Mouse (Mus musculus) neural tube, embryonic 14.5 days (tissue): ENCODE measurements around the gene Slc7a6os. TPM values are rescaled to one million over a fixed set of nuclear protein-coding genes. Genes with fewer than 3 reads are reported as not detected.
A peak's percentile ranks its signal among the peaks of the same experiment; 100 is the strongest.

Source experiments
- ATAC-seq: fragments of 200-750 bp; cut with Nextera tagmentation; 2 replicates; pipeline ENCODE4 v1.8.0; 2017; ENCODE audit warnings: low read depth, mild to moderate bottlenecking, moderate TSS enrichment, moderate library complexity
- H3K27ac ChIP-seq: fragments of 300-500 bp; sonication (generic); 2 replicates; pipeline ENCODE4 v1.5.1; 2014; ENCODE audit warnings: low read depth, mild to moderate bottlenecking, control low read depth, low read length, moderate library complexity, mixed read lengths
- H3K27me3 ChIP-seq: fragments of 300-500 bp; sonication (generic); 2 replicates; pipeline ENCODE4 v1.6.1; 2014; ENCODE audit warnings: low read length; ENCODE audit not compliant: control insufficient read depth, insufficient read depth
- H3K36me3 ChIP-seq: fragments of 300-500 bp; sonication (generic); 2 replicates; pipeline ENCODE4 v1.6.1; 2014; ENCODE audit warnings: low read length, mixed read lengths; ENCODE audit not compliant: control insufficient read depth, insufficient read depth
- H3K4me1 ChIP-seq: fragments of 300-500 bp; sonication (generic); 2 replicates; pipeline ENCODE4 v1.6.1; 2014; ENCODE audit warnings: low read length; ENCODE audit not compliant: control insufficient read depth, insufficient read depth
- H3K4me2 ChIP-seq: fragments of 300-500 bp; sonication (generic); 2 replicates; pipeline ENCODE4 v1.6.1; 2014; ENCODE audit warnings: mild to moderate bottlenecking, low read depth, low read length, control low read depth
- H3K4me3 ChIP-seq: fragments of 300-500 bp; sonication (generic); 2 replicates; pipeline ENCODE4 v1.5.1; 2014; ENCODE audit warnings: low read depth, low read length, control low read depth, mixed read lengths
- H3K9ac ChIP-seq: fragments of 300-500 bp; sonication (generic); replicated peaks from 2 replicates; pipeline ENCODE4 v1.6.1; 2014; ENCODE audit warnings: low read depth, mild to moderate bottlenecking, control low read depth, low read length, mixed read lengths
- H3K9me3 ChIP-seq: fragments of 300-500 bp; sonication (generic); 2 replicates; pipeline ENCODE4 v1.6.1; 2016; ENCODE audit warnings: low read length; ENCODE audit not compliant: control insufficient read depth
- WGBS: fragments of 180-500 bp; shearing (Covaris S2); extraction: QIAGEN DNeasy Blood & Tissue Kit; methylation state at CpG from one replicate; pipeline ENCODE4 v1.1.7; 2014; 5-methylcytosine and 5-hydroxymethylcytosine counted together
- polyA plus RNA-seq: library from polyadenylated mRNA; unstranded; fragments of >200 nt; fragmentation: Nextera tagmentation; extraction: Ambion mirVana; gene quantifications from 2 replicates; pipeline ENCODE4 v1.2.1, GENCODE M21; 2014

Slc7a6os gene
- polyA plus RNA-seq, 1 experiment from 2014 or later = 38.7 TPM

DNA sequence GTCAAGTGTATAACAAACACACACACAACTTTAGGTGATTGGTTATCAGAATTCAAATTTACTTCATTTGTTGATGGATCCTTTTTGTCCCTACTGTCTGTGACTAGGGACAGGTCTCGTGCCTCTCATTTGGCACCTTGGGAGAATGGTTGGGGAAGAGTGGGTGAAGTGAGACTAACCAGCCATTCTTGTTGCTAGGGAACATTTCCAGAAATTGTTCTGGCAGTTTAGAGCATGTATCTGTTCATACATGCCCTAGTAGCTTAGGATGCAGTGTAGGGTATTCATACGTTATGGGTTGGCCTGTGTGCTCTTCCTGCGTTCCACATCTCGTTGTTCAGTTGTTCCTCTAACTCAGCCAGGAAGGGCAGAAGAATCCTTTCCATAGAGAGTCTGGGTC lies 21.6 kb downstream of the Slc7a6os start:
- Histone ChIP-seq H3K4me1 (no peaks in the 10 kb centered on the region), H3K9ac (no peak overlapping the region), H3K27ac (no peak overlapping the region), H3K4me2 (no peak overlapping the region), H3K27me3 (no peaks in the 10 kb centered on the region), H3K36me3 (peaks cover 21% of the 10 kb centered on the region), H3K4me3 (no peak overlapping the region), H3K9me3 (no peaks in the 10 kb centered on the region)
- WGBS = 97% methylated on average over 4 of the region's 4 CpGs
- no peak for ATAC-seq

DNA sequence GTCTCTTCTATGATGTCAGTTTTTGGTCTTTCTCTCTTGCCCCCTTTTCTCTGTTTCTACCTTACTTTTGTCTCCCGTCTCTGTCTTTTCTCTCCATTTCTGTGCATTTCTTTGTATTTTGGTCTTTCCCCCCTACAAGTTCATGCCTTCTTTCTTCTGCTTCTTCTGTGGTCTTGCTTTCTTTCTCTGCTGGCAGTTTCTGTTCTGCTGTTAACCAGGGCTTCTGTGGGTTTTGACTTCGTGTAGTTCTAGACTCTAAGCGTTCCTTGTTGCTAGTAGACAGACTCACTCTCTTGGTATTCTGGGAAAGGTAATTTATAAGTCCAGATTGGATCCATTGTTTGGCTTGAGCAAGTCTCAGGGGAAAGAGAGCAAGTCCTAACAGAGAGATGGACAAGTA lies 24.3 kb downstream of the Slc7a6os start:
- no peak overlapping the region for H3K27ac ChIP-seq
- WGBS = 96% methylated on average over 3 of the region's 3 CpGs
- ATAC-seq = no peak

DNA sequence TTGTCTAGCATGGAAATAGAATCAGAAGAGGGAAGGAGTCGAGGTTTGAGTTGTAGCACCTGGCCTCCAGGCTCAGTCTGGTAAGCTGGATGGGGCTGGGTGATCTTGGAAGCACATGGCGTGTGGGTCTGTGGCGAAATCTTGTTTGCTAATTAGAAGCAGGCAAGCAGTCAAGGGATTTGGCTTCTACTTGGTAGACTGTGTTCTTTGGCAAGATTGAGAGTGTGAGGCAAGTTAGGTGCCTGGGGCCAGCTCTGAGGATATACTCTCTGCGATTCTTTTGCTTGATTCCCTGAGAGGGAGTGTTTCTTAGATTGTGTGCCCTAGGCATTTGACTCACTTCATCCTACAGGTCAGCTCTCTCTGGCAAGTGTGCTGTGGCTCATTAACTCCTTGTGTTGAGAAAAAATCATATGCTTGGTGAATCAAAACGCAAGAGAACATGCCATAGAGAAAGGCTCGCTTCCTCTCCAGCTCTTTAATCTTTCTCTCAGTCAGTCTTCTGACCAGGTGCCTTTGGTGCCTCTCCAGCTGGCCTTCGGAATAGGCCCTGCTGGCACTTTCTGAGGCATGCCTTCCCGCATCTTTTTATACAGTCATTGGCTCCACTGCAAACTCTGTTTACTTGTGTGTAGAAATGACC lies 25.0 kb downstream of the Slc7a6os start:
- H3K4me2 ChIP-seq = no peak overlapping the region
- 91% methylated on average over 8 of the region's 8 CpGs for WGBS
- H3K4me3 ChIP-seq = no peak overlapping the region
- no peak overlapping the region for H3K9ac ChIP-seq
- H3K4me1 ChIP-seq = no peaks in the 10 kb centered on the region
- no peak for ATAC-seq
- no peaks in the 10 kb centered on the region for H3K9me3 ChIP-seq
- peaks cover 5% of the 10 kb centered on the region for H3K36me3 ChIP-seq
- no peaks in the 10 kb centered on the region for H3K27me3 ChIP-seq
- H3K27ac ChIP-seq = no peak overlapping the region

More for the DNA sequence above, 24.3 kb downstream of the Slc7a6os start:
- Histone ChIP-seq H3K4me1 (no peaks in the 10 kb centered on the region), H3K4me2 (no peak overlapping the region), H3K4me3 (no peak overlapping the region), H3K9me3 (no peaks in the 10 kb centered on the region), H3K27me3 (no peaks in the 10 kb centered on the region), H3K36me3 (peaks cover 9% of the 10 kb centered on the region), H3K9ac (no peak overlapping the region)

DNA sequence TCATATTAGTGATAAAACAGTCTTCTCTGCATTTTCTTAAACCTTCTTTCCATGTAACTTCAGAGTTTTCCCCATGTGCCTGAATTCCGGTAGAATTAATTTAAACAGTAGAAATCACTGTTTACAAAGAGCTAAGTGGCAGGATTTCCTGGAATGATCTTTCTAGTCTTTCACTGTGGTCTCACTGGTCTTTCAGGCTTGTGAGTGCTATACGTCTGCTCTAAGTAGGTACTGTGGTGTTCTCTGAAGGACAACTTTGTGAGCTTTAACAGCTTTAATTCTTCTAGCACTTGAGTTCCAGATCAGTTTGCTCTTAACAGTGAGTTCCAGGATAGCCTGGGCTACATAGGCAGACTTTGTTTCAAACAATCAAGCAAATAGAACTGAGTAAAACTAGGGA lies 32.3 kb downstream of the Slc7a6os start:
- no peak for ATAC-seq
- WGBS = 84% methylated on average over 2 of the region's 2 CpGs
- Histone ChIP-seq H3K27me3 (no peaks in the 10 kb centered on the region), H3K9ac (no peak overlapping the region), H3K4me3 (no peak overlapping the region), H3K27ac (no peak overlapping the region), H3K9me3 (no peaks in the 10 kb centered on the region), H3K4me1 (no peaks in the 10 kb centered on the region), H3K4me2 (no peak overlapping the region), H3K36me3 (peaks cover 3% of the 10 kb centered on the region; the same call in 1 of the 2 replicates)

DNA sequence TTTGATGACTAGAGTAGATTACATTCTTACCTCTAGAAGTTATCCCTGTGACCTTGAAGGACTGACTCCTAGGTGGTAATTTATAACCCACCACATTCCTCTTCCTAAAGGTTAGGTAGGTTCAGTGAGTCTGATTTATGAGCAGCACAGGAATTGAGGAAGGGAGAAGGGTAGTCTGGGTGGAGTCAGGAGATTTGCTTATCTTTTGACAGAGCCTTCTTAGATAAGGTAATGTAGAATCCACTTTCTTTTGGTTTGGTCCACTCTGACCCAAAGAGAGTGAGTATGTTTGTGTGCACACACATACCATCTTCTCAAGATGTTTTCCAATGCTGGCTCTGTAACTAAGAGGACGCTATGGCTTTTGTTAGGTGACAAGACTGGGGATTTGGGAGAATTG lies 33.1 kb downstream of the Slc7a6os start:
- 76% methylated on average over 1 of the region's 1 CpGs for WGBS
- no peak overlapping the region for H3K4me2 ChIP-seq
- H3K27me3 ChIP-seq = no peaks in the 10 kb centered on the region
- no peak overlapping the region for H3K9ac ChIP-seq
- no peak overlapping the region for H3K27ac ChIP-seq
- H3K9me3 ChIP-seq = no peaks in the 10 kb centered on the region
- peaks cover 3% of the 10 kb centered on the region; the same call in 1 of the 2 replicates for H3K36me3 ChIP-seq
- H3K4me3 ChIP-seq = no peak overlapping the region
- no peaks in the 10 kb centered on the region for H3K4me1 ChIP-seq
- no peak for ATAC-seq

DNA sequence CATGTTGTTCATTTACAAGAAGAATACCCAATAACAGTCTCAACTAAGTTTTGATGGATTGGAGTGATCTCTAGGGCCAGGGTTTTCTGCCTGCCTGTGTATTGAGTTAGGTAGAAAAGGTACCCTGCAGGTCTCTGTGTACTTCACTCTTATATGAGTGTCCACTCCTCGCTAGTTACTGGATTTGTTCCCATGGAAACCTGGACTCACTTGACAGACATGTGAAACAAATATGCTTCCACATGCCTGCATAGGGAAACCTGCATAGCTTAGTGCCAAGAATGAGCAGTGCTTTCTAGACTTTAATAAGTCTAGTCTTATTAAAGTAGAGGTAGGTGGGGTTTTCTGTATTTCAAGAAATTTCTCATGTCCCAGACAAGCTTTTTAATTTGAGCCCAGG lies 33.8 kb downstream of the Slc7a6os start:
- 20% methylated on average over 1 of the region's 1 CpGs for WGBS
- H3K9ac ChIP-seq = no peak overlapping the region
- no peak for ATAC-seq

DNA sequence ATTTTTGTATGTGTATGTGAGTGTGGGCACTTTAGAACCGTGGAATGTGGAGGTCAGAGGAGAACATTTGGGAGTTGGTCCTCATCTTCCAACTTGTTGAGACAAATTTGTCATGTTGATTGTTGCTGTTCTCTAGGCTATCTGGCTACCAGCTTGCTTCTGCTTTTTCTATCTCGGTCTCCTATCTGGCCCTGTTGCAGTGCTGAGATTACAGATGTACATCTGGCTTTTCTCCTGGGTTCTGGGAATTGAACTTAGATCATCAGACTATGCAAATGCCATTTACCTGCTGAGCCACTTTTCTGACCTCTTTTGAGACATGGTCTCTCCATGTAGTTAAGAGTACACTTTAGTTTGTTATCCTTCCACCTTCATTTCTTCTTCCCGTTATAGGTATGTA lies 37.2 kb downstream of the Slc7a6os start:
- no peak for ATAC-seq
- Histone ChIP-seq H3K36me3 (no peaks in the 10 kb centered on the region), H3K4me2 (no peak overlapping the region), H3K27ac (no peak overlapping the region), H3K4me1 (peaks cover 6% of the 10 kb centered on the region; the same call in 1 of the 2 replicates), H3K9me3 (no peaks in the 10 kb centered on the region), H3K27me3 (no peaks in the 10 kb centered on the region), H3K4me3 (no peak overlapping the region), H3K9ac (no peak overlapping the region)
- 97% methylated on average over 3 of the region's 3 CpGs for WGBS

More for the DNA sequence above, 33.8 kb downstream of the Slc7a6os start:
- no peak overlapping the region for H3K4me3 ChIP-seq
- no peak overlapping the region for H3K4me2 ChIP-seq
- peaks cover 3% of the 10 kb centered on the region; the same call in 1 of the 2 replicates for H3K36me3 ChIP-seq
- H3K4me1 ChIP-seq = no peaks in the 10 kb centered on the region
- no peaks in the 10 kb centered on the region for H3K9me3 ChIP-seq
- no peak overlapping the region for H3K27ac ChIP-seq
- H3K27me3 ChIP-seq = no peaks in the 10 kb centered on the region

DNA sequence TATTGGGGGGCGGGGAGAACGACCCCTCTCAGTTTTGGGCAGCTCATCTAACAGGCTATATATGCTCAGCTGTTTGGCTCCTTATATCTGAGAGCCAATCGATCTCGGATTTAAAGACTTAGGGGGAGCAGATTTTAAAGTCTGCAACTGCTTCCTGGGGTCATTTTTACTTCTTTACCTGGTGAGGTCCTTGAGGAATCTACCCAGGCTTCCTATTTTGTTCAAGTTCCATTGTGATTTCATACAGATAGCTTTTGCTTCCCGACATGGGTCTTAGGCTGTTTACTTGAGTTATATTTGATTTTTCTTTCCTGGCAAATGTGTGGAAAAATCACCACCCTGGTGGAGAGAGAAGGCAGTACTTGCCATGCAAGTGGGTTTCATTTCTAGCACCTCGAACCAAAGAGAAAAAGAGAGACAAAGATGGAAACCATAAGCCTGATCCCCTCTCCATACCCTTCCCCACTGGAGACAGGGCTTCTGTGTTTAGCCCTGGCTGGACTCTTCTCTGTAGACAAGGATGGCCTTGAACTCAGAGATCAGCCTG lies 40.7 kb downstream of the Slc7a6os start:
- Histone ChIP-seq H3K9ac (peak overlapping the region; percentile 91; the same call in 1 of the 2 replicates), H3K4me3 (peak overlapping the region; percentile 75), H3K4me2 (peak overlapping the region; percentile 91), H3K36me3 (no peaks in the 10 kb centered on the region), H3K4me1 (peaks cover 6% of the 10 kb centered on the region; the same call in 1 of the 2 replicates), H3K9me3 (no peaks in the 10 kb centered on the region), H3K27me3 (no peaks in the 10 kb centered on the region), H3K27ac (peak overlapping the region; percentile 95; the same call in 1 of the 2 replicates)
- ATAC-seq = no peak
- WGBS = 42% methylated on average over 6 of the region's 6 CpGs
